Mouse (Mus musculus) gastrocnemius, adult 2 months (tissue): ENCODE measurements around the gene Tnnt1. TPM values are rescaled to one million over a fixed set of nuclear protein-coding genes. Genes with fewer than 3 reads are reported as not detected.
A peak's percentile ranks its signal among the peaks of the same experiment; 100 is the strongest.

Experiments used
- DNase-seq: peaks from one replicate; pipeline ENCODE4 v3.0.0; 2022
- H3K27ac ChIP-seq: fragments of 200-600 bp; 2 replicates; pipeline ENCODE4 v1.8.1; 2022; ENCODE audit warnings: mild to moderate bottlenecking
- H3K4me3 ChIP-seq: fragments of 200-600 bp; 2 replicates; pipeline ENCODE4 v1.8.1; 2022; ENCODE audit warnings: mild to moderate bottlenecking, moderate library complexity
- CTCF ChIP-seq: fragments of 200-600 bp; IDR thresholded peaks from 2 replicates; pipeline ENCODE4 v1.8.1; 2022; ENCODE audit warnings: antibody characterized with exemption, mild to moderate bottlenecking, moderate library complexity
- intact Hi-C: fragments of 180-260 bp; cut with DNase I; formaldehyde crosslinking; loops from one replicate; pipeline ENCODE4 v1.15.1; 2025
- total RNA-seq, 2 experiments: library from RNA; stranded (reverse); gene quantifications; 2 replicates each; pipeline ENCODE4 v1.2.3; 2021

Gene Tnnt1
- total RNA-seq, 2 experiments from 2014 or later = 398 to 1,232 TPM

GRCm38 (mm10) chr7:4513829-4514712 lies 2.1 kb downstream of the Tnnt1 start:
- peak overlapping the region; percentile 41; the same call in 1 of the 2 replicates for H3K27ac ChIP-seq
- intact Hi-C loops = no loop called here

DNA sequence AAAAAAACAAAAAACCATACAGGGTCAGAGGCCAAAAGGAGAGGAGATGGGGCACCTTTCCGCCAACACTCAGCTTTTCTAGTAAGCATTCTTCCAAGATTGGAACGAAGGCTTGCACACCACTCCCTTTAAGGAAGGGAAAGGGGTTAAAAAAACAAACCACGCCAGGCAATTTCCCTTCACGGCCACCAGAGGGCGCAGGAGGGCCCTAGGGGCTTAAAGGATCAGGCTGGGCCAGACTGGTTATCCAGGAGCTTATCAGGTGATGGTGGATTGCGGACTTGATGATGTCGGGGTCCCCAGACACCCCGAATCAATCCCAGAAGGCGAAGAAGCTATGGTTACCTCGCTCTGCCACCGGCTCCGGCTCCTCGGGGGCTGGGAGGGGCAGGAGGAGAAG lies 2.9 kb downstream of the Tnnt1 start:
- DNase-seq = peak; percentile 61
- Histone ChIP-seq H3K27ac (peak overlapping the region; percentile 41; the same call in 1 of the 2 replicates), H3K4me3 (peak overlapping the region; percentile 17)
- peak; percentile 93; the same call in 1 of the 2 replicates for TF ChIP-seq CTCF
- intact Hi-C loops = no loop called here

More at GRCm38 (mm10) chr7:4513829-4514712, 2.1 kb downstream of the Tnnt1 start:
- TF ChIP-seq CTCF = no peak
- peak overlapping the region; percentile 17 for H3K4me3 ChIP-seq
- DNase-seq = no peak

GRCm38 (mm10) chr7:4511489-4512224 lies 4.5 kb downstream of the Tnnt1 start:
- H3K4me3 ChIP-seq = no peak overlapping the region
- DNase-seq = no peak
- intact Hi-C loops = no loop called here
- no peak for TF ChIP-seq CTCF
- H3K27ac ChIP-seq = peak overlapping the region; percentile 50

DNA sequence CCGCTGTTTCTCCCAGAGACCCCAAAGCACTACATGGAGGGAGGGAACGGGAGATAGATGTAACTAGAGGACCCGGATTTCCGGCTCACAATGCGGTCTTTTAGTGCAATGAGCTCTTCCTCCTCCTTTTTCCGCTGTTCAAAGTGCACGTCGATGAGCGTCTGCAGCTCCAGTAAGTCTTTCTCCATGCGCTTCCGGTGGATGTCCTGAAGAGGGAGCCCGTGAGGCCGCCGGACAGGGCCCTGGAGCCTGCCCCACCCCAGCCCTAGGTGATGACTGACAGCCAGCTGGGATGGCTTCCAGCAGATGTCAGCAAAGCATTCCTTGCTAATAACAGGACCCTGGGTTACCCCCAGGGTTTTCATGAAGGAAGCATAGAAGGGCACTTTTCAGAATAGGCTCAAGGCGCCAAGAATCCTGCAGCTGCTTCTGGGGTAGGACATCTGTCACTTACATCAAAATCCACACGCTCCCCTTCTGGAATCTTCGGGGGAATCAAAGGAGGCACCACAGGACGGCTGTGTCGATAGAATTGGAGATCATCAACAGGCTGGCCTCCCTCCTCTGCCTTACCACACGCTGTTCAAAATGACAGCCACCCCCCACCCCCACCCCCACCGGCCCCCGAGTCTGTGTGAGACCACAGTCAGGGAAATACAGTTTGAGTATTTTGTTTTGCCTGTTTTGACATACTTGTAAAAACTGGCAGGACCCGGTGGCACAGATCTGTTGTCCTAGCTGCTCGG lies 6.1 kb downstream of the Tnnt1 start:
- H3K4me3 ChIP-seq = 0 out of 2 replicates have a peak overlapping the region, but pooled peaks have one; percentile 23
- intact Hi-C loops = loop anchor here (10.0 kb wide), 1 partner anchor 1775 kb away; the partner anchor contains the start of gene Zfp667
- TF ChIP-seq CTCF = peak; percentile 93

DNA sequence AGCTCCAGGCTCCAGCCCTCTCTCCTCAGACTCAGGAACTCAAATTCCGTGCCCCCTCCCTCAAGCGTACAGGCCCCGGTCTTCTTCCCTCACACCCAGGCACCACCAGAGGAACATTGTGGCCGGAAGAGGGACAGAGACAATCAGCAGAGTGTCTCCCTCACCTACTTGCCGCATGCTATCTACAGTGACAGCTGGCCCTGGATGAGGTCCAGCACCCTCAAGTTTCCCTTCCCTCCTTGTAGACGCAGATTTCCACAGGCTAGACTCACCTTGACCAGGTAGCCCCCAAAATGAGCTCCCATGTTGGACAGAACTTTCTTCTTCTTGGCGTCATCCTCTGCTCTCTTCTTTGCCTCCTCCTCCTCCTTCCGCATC lies 7.5 kb downstream of the Tnnt1 start:
- TF ChIP-seq CTCF = no peak
- intact Hi-C loops = loop anchor here (10.0 kb wide), 1 partner anchor 1776 kb away; the partner anchor contains the start of gene Zfp667
- H3K4me3 ChIP-seq = no peak overlapping the region
- no peak for DNase-seq
- H3K27ac ChIP-seq = no peak overlapping the region

More for the DNA sequence above, 6.1 kb downstream of the Tnnt1 start:
- DNase-seq = peak; percentile 81
- H3K27ac ChIP-seq = peak overlapping the region; percentile 31; the same call in 1 of the 2 replicates

DNA sequence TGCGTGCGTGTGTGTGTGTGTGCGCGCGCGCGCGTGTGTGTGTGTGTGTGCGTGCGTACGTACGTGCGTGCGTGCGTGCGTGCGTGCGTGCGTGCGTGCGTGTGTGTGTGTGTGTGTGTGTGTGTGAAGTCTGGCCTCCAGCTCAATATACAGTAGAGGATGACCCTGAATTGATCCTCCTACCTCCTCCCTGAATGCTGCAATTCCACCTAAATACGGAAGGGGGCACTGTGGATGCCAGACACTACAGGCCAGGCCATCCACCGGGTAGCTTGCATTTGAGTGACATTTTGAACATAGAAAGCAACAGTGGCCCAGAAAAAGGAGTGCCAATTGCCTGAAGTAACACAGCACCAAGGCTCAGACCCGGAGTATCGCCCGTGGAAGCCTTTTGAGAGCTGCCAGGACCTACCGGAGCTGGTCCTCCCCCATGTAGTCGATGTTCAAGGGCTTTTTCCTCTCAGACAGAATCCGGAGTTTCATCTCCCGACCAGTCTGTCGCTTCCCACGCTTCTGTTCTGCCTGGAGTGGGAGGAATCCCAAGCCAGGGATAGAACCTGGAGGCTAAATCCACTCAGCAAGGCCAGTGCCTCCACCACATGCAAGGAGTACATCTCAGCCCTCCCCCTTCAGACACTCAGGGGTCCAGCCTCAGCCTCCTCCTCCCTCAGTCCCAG lies 8.0 kb downstream of the Tnnt1 start:
- DNase-seq = no peak
- intact Hi-C loops = loop anchor here (10.0 kb wide), 1 partner anchor 1777 kb away; the partner anchor contains the start of gene Zfp667
- Histone ChIP-seq H3K27ac (no peak overlapping the region), H3K4me3 (no peak overlapping the region)
- TF ChIP-seq CTCF = peak; percentile 46

- H3K4me3 ChIP-seq = no peak overlapping the region
- intact Hi-C loops = loop anchor here (10.0 kb wide), 1 partner anchor 1778 kb away; the partner anchor contains the start of gene Zfp667
- TF ChIP-seq CTCF = no peak
- DNase-seq = no peak
- no peak overlapping the region for H3K27ac ChIP-seq
Observed at GRCm38 (mm10) chr7:4507220-4507619, 9.0 kb downstream of the Tnnt1 start.

DNA sequence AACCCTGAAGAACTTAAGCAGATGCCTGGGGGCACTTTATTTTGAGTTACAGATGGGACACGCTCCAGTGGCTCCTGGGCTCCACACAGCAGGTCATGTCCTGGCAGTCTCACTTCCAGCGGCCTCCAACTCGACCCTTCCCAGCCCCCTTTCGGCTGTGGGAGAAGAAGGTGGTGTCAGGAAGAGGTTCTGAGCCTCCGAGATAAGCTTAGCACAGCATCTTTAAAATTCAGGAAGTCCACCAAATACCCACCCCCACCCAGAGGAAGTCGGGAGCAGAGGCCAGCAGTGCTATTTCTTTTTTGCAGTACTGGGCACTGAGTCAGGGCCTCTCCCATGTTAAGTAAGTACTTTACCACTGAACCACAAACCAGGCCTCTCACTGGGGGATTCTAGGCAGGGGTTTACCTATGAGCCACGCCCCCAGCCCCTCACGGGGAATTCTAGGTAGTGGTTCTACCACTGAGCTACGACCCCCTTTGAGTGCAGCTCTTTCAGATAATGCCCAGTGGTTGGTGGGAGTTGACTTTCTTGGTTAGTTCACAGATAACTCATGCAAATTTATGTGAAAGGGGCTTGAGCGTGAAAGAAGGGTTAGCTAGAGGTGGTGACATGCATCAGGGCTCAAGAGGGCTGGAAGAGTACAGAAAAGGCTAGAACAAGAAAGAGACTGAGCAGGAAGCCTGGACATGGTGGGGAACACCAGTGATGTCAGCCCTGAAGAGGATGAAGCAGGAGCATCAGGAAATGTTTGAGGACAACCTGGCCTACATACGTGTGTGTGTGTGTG lies 11.3 kb downstream of the Tnnt1 start:
- DNase-seq = no peak
- TF ChIP-seq CTCF = no peak
- Histone ChIP-seq H3K4me3 (no peak overlapping the region), H3K27ac (peak overlapping the region; percentile 58)
- intact Hi-C loops = loop anchor here (10.0 kb wide), 1 partner anchor 1780 kb away; the partner anchor contains the start of gene Zfp667

DNA sequence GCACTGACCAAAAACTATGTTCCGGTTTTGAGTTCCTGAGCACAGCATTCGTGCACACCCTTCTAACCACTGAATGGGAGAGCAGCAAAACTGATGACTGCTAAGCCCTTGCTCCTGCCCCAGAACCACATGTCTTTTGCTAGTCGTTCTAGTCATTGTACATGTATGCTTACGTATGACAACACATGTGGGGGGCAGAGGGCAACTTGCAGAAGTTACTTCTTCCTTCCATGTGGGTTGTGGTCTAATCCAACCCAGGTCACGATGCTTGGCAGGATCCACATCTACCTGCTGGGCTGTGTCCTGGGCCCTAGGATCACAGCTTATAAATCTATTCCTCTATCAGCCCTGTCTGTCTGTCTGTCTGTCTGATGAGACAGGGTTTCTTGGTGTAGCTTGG lies 12.3 kb downstream of the Tnnt1 start:
- intact Hi-C loops = loop anchor here (10.0 kb wide), 1 partner anchor 1781 kb away; the partner anchor contains the start of gene Zfp667

DNA sequence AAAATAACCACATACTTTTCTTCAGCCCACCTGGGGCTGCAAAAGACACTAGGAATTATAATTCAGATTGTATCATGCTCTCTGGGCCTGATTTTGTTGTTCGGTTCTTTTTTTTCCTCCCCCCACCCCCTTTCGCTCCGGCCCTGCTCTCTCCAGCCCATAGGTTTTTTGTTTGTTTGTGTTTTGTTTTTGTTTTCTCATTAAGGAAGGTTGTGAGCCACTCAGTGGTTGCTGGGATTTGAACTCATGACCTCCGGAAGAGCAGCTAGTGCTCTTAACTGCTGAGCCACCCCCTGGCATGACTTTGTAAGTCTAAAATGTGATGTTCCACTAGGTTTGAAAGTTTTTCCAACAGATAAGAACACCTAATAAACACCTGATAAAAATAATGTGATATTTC lies 13.1 kb downstream of the Tnnt1 start:
- 0 out of 2 replicates have a peak overlapping the region, but pooled peaks have one; percentile 16 for H3K27ac ChIP-seq
- H3K4me3 ChIP-seq = peak overlapping the region; percentile 95; the same call in 1 of the 2 replicates
- no peak for DNase-seq
- TF ChIP-seq CTCF = no peak
- intact Hi-C loops = loop anchor here (10.0 kb wide), 1 partner anchor 1782 kb away; the partner anchor contains the start of gene Zfp667

More for the DNA sequence above, 12.3 kb downstream of the Tnnt1 start:
- no peak for DNase-seq
- H3K4me3 ChIP-seq = no peak overlapping the region
- TF ChIP-seq CTCF = no peak
- peak overlapping the region; percentile 54; the same call in 1 of the 2 replicates for H3K27ac ChIP-seq
